Mouse (Mus musculus) CH12.LX (cell line): ENCODE results near the gene Hscb.

Source experiments
- CHD1 ChIP-seq: IDR thresholded peaks from 2 replicates; pipeline ENCODE4 v1.6.1; 2012; ENCODE audit warnings: low read depth, low read length, improper control_type of control experiment, inconsistent platforms
- CTCF ChIP-seq, 2 experiments: IDR thresholded peaks in 1 of 2; conservative IDR thresholded peaks in 1 of 2; 2 replicates each; pipeline ENCODE4 v1.5.1; 2011 to 2012; ENCODE audit warnings: low read depth in 2 of 2, low read length in 2 of 2, improper control_type of control experiment in 1 of 2, inconsistent platforms in 1 of 2, mild to moderate bottlenecking in 1 of 2, moderate library complexity in 1 of 2
- JUN ChIP-seq: IDR thresholded peaks from 2 replicates; pipeline ENCODE4 v1.6.1; 2011; ENCODE audit warnings: low read depth, mild to moderate bottlenecking, low read length, improper control_type of control experiment, moderate library complexity; ENCODE audit not compliant: insufficient read depth
- MEF2A ChIP-seq: IDR thresholded peaks from 2 replicates; pipeline ENCODE4 v1.6.1; 2014; ENCODE audit warnings: low read depth, mild to moderate bottlenecking, inconsistent platforms, low read length, improper control_type of control experiment, borderline replicate concordance
- USF1 ChIP-seq: IDR thresholded peaks from 2 replicates; pipeline ENCODE4 v1.6.1; 2014; ENCODE audit warnings: low read depth, mild to moderate bottlenecking, inconsistent platforms, low read length, improper control_type of control experiment

DNA sequence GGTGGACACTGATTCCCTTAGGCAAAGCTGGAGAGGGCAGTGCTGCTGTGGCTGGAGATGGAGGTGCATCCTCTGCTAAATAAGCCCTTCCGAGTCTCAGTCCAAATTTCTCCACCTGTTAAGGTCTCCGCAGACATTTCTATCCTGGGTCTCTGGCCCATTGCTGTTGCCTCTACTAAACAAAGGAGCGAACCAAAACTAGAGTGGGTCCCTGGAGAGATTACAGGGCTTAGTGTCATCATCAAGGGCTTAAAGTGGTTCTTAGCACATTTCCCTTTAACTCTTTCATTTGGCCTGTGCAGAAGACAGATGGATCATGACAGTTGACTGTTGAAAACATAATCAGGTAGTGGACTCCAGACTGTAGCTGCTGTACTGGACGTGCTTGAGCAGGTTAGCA, 49.0 kb upstream of the Hscb start:
- TF ChIP-seq USF1 (no peak), MEF2A (no peak), CHD1 (no peak), JUN (no peak), CTCF (conservative IDR thresholded peaks at IDR 0.05 in 1 of 2, IDR thresholded peaks at IDR 0.05 in 1 of 2; ENCODE audit: low read depth in 2 of 2, low read length in 2 of 2) (no peak)
